Mouse (Mus musculus) bone marrow, adult 2 months (tissue): ENCODE data around the gene Rictor.

ENCODE experiments used
- CTCF ChIP-seq: fragments of 200-500 bp; IDR thresholded peaks from 2 replicates; pipeline ENCODE4 v1.5.1; 2011; ENCODE audit warnings: low read length, control low read depth; ENCODE audit not compliant: control insufficient read depth, insufficient read depth
- POLR2A ChIP-seq: fragments of 200-500 bp; IDR thresholded peaks from 2 replicates; pipeline ENCODE4 v1.6.1; 2011; ENCODE audit warnings: low read depth, mild to moderate bottlenecking, control low read depth, low read length, borderline replicate concordance; ENCODE audit not compliant: control insufficient read depth

GRCm38 (mm10) chr15:6723338-6723737, 15.2 kb downstream of the Rictor start:
- TF ChIP-seq CTCF (no peak), POLR2A (no peak)
